Mouse (Mus musculus) layer of hippocampus, postnatal 10 days (tissue): ENCODE measurements at regions not wholly inside any gene's neighbourhood (a gene's known extent, or its start where the extent isn't known, plus 50 kb on each side); places are given as distances from the start of the nearest gene placed in this dataset.

Experiments
- DNase-seq, 2 experiments: peaks; one replicate each; pipeline ENCODE4 v3.0.0; 2021; ENCODE audit warnings: low spot score in 2 of 2

GRCm38 (mm10) chr11:19651522-19651921 lies 272.7 kb upstream of the Spred2 start:
- DNase-seq, result no peak

GRCm38 (mm10) chr11:19651929-19652328 lies 272.2 kb upstream of the Spred2 start:
- no peak for DNase-seq

GRCm38 (mm10) chr11:19659511-19659910 lies 264.7 kb upstream of the Spred2 start:
- DNase-seq, result no peak

- no peak for DNase-seq
These were observed 257.4 kb upstream of the Spred2 start for GRCm38 (mm10) chr11:19666732-19667131.

GRCm38 (mm10) chr11:19670853-19671530 lies 253.2 kb upstream of the Spred2 start:
- peak; percentile 22 to 50 for DNase-seq

- DNase-seq, result no peak
These were observed 251.2 kb upstream of the Spred2 start for GRCm38 (mm10) chr11:19673012-19673411.

GRCm38 (mm10) chr11:19676514-19676913 lies 247.7 kb upstream of the Spred2 start:
- no peak for DNase-seq

- DNase-seq, result no peak
These were observed 245.1 kb upstream of the Spred2 start for GRCm38 (mm10) chr11:19679041-19679440.

GRCm38 (mm10) chr11:19679669-19680068 lies 244.5 kb upstream of the Spred2 start:
- no peak for DNase-seq

GRCm38 (mm10) chr11:19701198-19701597 lies 223.0 kb upstream of the Spred2 start:
- peak in 1 of 2 experiments; percentile 20 for DNase-seq

GRCm38 (mm10) chr11:19708821-19709220 lies 215.4 kb upstream of the Spred2 start:
- no peak for DNase-seq

GRCm38 (mm10) chr11:19709337-19709736 lies 214.8 kb upstream of the Spred2 start:
- no peak for DNase-seq

- DNase-seq, result peak; percentile 19 to 28
These were observed 211.1 kb upstream of the Spred2 start for GRCm38 (mm10) chr11:19713091-19713490.

- no peak for DNase-seq
These were observed 210.6 kb upstream of the Spred2 start for GRCm38 (mm10) chr11:19713597-19713996.

- DNase-seq, result no peak
These were observed 210.0 kb upstream of the Spred2 start for GRCm38 (mm10) chr11:19714211-19714610.

GRCm38 (mm10) chr11:19714888-19715595 lies 209.1 kb upstream of the Spred2 start:
- DNase-seq, result no peak

- no peak for DNase-seq
These were observed 206.0 kb upstream of the Spred2 start for GRCm38 (mm10) chr11:19718165-19718564.

- no peak for DNase-seq
These were observed 195.1 kb upstream of the Spred2 start for GRCm38 (mm10) chr11:19729031-19729430.

- no peak for DNase-seq
These were observed 193.4 kb upstream of the Spred2 start for GRCm38 (mm10) chr11:19730747-19731146.

- DNase-seq, result no peak
These were observed 188.1 kb upstream of the Spred2 start for GRCm38 (mm10) chr11:19736076-19736475.

- no peak for DNase-seq
These were observed 187.2 kb upstream of the Spred2 start for GRCm38 (mm10) chr11:19736926-19737325.

GRCm38 (mm10) chr11:19737331-19737730 lies 186.8 kb upstream of the Spred2 start:
- no peak for DNase-seq

- no peak for DNase-seq
These were observed 186.4 kb upstream of the Spred2 start for GRCm38 (mm10) chr11:19737807-19738206.
